ENCODE assay signal across 8 mouse cellular contexts in genomic region chr16:87353605-87354004, GRCm38 (mm10). TPM values are rescaled to one million over a fixed set of nuclear protein-coding genes. Genes with fewer than 3 reads are reported as not detected.
DNase-seq lines count a peak whose midpoint lies in the region; ATAC-seq lines count a peak whose summit lies in the region.

No protein-coding gene starts in this region.

- no peak overlapping the region; the same call in 1 of the 2 replicates for H3K27ac ChIP-seq in heart, embryonic 16.5 days (ENCODE audit: low read length)
- H3K27ac ChIP-seq in hindbrain, embryonic 11.5 days (ENCODE audit: low read depth, low read length): no peak overlapping the region
- H3K27ac ChIP-seq in midbrain, embryonic 10.5 days (replicated peaks): peak overlapping the region; percentile 99

- peaks cover 9% of the 10 kb centered on the region for H3K4me1 ChIP-seq in heart, embryonic 16.5 days (ENCODE audit: control insufficient read depth, insufficient read depth, low read length)
- no peaks in the 10 kb centered on the region for H3K4me1 ChIP-seq in hindbrain, embryonic 11.5 days (replicated peaks; ENCODE audit: control insufficient read depth, insufficient read depth, low read length)
- H3K4me1 ChIP-seq in midbrain, embryonic 10.5 days: peaks cover 6% of the 10 kb centered on the region; the same call in 1 of the 2 replicates

- WGBS in heart, embryonic 16.5 days: 97% methylated on average over 1 of the region's 1 CpGs
- 94% methylated on average over 1 of the region's 1 CpGs for whole genome bisulfite sequencing in hindbrain, embryonic 11.5 days
- WGBS in midbrain, embryonic 10.5 days: 90% methylated on average over 1 of the region's 1 CpGs

- no peaks in the 10 kb centered on the region for H3K27me3 ChIP-seq in heart, embryonic 16.5 days (ENCODE audit: control insufficient read depth, insufficient read depth, low read length)
- H3K27me3 ChIP-seq in hindbrain, embryonic 11.5 days (ENCODE audit: control insufficient read depth, insufficient read depth, low read length): no peaks in the 10 kb centered on the region
- H3K27me3 ChIP-seq in midbrain, embryonic 10.5 days (ENCODE audit: low read depth, poor library complexity, severe bottlenecking): no peaks in the 10 kb centered on the region

- DNase-seq in heart, postnatal 10 days: no peak
- peak; percentile 49 for DNase-seq in adipocyte (ENCODE audit: low spot score)
- DNase-seq in hindbrain, embryonic 11.5 days (ENCODE audit: low spot score): no peak
- DNase-seq in midbrain, embryonic 10.5 days (ENCODE audit: low spot score): no peak
- no peak for DNase-seq in adrenal gland, postnatal 36 days
- DNase-seq in yolk sac, embryonic 10.5 days (ENCODE audit: low spot score): no peak
- no peak for DNase-seq in right cerebral cortex, postnatal 36 days (ENCODE audit: low spot score in 2 of 2)

- H3K4me2 ChIP-seq in heart, embryonic 16.5 days (ENCODE audit: low read depth, low read length): peak overlapping the region; percentile 61
- H3K4me2 ChIP-seq in hindbrain, embryonic 11.5 days (replicated peaks; ENCODE audit: low read depth, low read length): peak overlapping the region; percentile 11; the same call in 1 of the 2 replicates

- H3K9ac ChIP-seq in heart, embryonic 16.5 days (ENCODE audit: low read length): peak overlapping the region; percentile 91; the same call in 1 of the 2 replicates
- no peak overlapping the region for H3K9ac ChIP-seq in hindbrain, embryonic 11.5 days (ENCODE audit: low read depth, low read length)

- intact Hi-C loops in heart, postnatal 10 days (cut with DNase I): loop anchor here (5.0 kb wide), 3 partner anchors 46 to 1546 kb away; no protein-coding TSS in a partner anchor

- peak overlapping the region; percentile 86 for H3K4me3 ChIP-seq in heart, embryonic 16.5 days (ENCODE audit: low read length)
- H3K4me3 ChIP-seq in hindbrain, embryonic 11.5 days (ENCODE audit: low read depth, low read length): peak overlapping the region; percentile 78
- peak overlapping the region; percentile 81 for H3K4me3 ChIP-seq in midbrain, embryonic 10.5 days

- ATAC-seq in heart, embryonic 16.5 days (replicated peaks; ENCODE audit: extremely low read depth, insufficient read depth, low FRiP score): no peak
- ATAC-seq in hindbrain, embryonic 11.5 days (ENCODE audit: low FRiP score): peak; percentile 41; the same call in 1 of the 2 replicates

- peaks cover 18% of the 10 kb centered on the region for H3K36me3 ChIP-seq in heart, embryonic 16.5 days (ENCODE audit: control insufficient read depth, insufficient read depth)
- no peaks in the 10 kb centered on the region for H3K36me3 ChIP-seq in hindbrain, embryonic 11.5 days (ENCODE audit: control insufficient read depth, insufficient read depth, low read length)
- H3K36me3 ChIP-seq in midbrain, embryonic 10.5 days: peaks cover 18% of the 10 kb centered on the region

- no peaks in the 10 kb centered on the region for H3K9me3 ChIP-seq in heart, embryonic 16.5 days (replicated peaks; ENCODE audit: control insufficient read depth, low read length)
- no peaks in the 10 kb centered on the region for H3K9me3 ChIP-seq in hindbrain, embryonic 11.5 days (ENCODE audit: control insufficient read depth, low read length)
- no peaks in the 10 kb centered on the region; the same call in 1 of the 2 replicates for H3K9me3 ChIP-seq in midbrain, embryonic 10.5 days (replicated peaks)

RNA-seq across cellular contexts. Expression of gene N6amt1, which starts 0.4 kb away (rescaled TPM):
- 23.9 and 24.3 TPM in 2 replicates for polyA plus RNA-seq in heart, embryonic 16.5 days (2015; fragmentation: Nextera tagmentation; extraction: Ambion mirVana)
- total RNA-seq in heart, postnatal 10 days (2021): 10 to 100 TPM; 25.4 to 27.2 TPM
- polyA plus RNA-seq in hindbrain, embryonic 11.5 days (2014; fragmentation: Nextera tagmentation; extraction: Ambion mirVana): 15.6 and 19.3 TPM in 2 replicates
- polyA plus RNA-seq in midbrain, embryonic 10.5 days (2016; fragmentation: Nextera tagmentation; extraction: Ambion mirVana): 18.7 and 21.2 TPM in 2 replicates
- total RNA-seq in adrenal gland, postnatal 36 days (2021): 10 to 100 TPM; 16.7 to 26.1 TPM
